Mouse (Mus musculus) bone marrow macrophage, adult 2 months (primary cell): ENCODE measurements around the gene Emc9. TPM values are rescaled to one million over a fixed set of nuclear protein-coding genes. Genes with fewer than 3 reads are reported as not detected.
A peak's percentile ranks its signal among the peaks of the same experiment; 100 is the strongest.

ENCODE experiments used
- H3K27ac ChIP-seq: 2 replicates; pipeline ENCODE4 v1.5.1; 2012; ENCODE audit warnings: low read depth, low read length; ENCODE audit not compliant: insufficient read depth
- H3K4me1 ChIP-seq: 2 replicates; pipeline ENCODE4 v1.6.1; 2012; ENCODE audit warnings: low read length; ENCODE audit not compliant: control insufficient read depth, insufficient read depth
- H3K4me3 ChIP-seq: 2 replicates; pipeline ENCODE4 v1.5.1; 2012; ENCODE audit warnings: mild to moderate bottlenecking, low read length, moderate library complexity; ENCODE audit not compliant: insufficient read depth
- CTCF ChIP-seq: IDR thresholded peaks from 2 replicates; pipeline ENCODE4 v1.5.1; 2012; ENCODE audit warnings: low read depth, mild to moderate bottlenecking, low read length, moderate library complexity
- POLR2A ChIP-seq: IDR thresholded peaks from 2 replicates; pipeline ENCODE4 v1.6.1; 2012; ENCODE audit warnings: mild to moderate bottlenecking, low read depth, low read length, borderline replicate concordance
- polyA plus RNA-seq: library from polyadenylated mRNA; stranded (reverse); fragments of >200 nt; gene quantifications from 2 replicates; pipeline ENCODE4 v1.2.4, GENCODE M21; 2012; ENCODE audit not compliant: missing spikeins, insufficient read depth, insufficient read length

The Emc9 gene
- polyA plus RNA-seq, 1 experiment, result 19.3 TPM

DNA sequence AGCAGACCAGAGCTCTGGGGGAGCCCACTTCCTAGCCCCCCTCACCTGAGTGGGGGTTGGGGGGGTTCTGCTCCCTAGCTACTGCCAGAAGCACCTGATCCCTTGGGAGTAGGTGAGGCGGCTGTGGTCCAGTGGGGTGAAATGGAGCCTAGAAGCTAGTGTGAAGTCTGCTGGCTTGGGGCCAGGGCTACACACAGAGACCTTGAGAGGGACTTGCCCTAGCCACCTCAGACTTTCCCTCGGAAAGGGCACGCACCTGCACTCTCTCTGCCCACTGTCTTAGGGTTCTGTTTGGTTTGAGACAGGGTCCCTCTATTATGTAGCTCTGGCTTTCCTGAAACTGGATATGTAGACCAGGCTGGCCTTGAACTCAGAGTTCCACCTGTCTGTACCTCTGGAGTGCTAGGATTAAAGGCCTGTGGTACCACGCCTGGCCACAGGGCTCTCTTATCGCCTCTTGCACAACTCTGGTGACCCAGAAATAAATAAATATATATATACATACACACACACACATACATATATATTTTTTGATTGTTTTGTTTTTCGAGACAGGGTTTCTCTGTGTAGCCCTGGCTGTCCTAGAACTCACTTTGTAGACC is 6.3 kb downstream of the Emc9 start:
- peak overlapping the region; percentile 70 for H3K27ac ChIP-seq
- peak overlapping the region; percentile 98 for H3K4me3 ChIP-seq
- H3K4me1 ChIP-seq, result peaks cover 12% of the 10 kb centered on the region
- TF ChIP-seq POLR2A (no peak), CTCF (no peak)

DNA sequence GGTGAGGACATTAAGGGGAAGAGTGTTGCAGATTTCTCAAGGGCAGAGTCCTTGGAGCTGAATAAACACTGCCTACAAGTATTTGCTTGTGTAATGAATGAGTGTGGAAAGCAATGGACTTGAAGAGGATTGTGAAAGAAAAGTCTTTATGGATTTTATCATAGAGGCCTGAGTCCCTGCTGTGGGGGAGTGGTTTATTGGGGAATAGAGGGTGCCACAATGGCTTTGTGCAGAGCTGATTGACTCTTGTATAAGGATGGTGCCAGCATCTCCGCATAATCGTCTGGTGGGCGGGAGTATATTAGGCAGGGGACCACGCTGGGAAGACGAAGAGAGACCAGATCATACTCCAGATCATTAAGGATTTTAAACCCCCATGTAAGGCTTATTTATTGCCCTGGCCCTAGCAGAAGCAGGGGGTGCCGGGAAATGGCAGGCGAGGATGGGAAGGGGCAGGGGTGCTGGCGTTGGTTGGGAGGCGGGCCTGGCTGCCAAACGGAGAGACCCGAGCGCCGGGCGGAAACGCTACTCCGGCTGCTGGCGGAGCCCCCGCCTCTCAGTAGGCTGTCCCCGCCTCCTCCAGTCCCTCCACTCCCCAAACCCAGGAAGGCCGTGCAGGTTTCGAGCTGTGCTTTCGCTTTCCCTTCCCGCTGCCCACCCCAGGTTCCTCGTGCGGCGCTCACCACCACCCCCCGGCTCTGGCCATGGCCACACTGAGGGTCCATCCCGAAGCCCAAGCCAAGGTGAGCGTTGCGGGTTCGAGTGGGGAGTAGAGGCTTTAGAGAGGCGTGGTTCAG is 7.0 kb downstream of the Emc9 start, which contains the start of gene Psme1:
TSS of gene Psme1 (plus strand) at position 253 of the 797 bp plus-strand sequence.
- TF ChIP-seq CTCF, result no peak
- TF ChIP-seq POLR2A, result no peak
- Histone ChIP-seq H3K27ac (peak within 1 kb of the TSS; percentile 70), H3K4me1 (peaks cover 12% of the 10 kb centered on the region), H3K4me3 (peak within 1 kb of the TSS; percentile 98)

DNA sequence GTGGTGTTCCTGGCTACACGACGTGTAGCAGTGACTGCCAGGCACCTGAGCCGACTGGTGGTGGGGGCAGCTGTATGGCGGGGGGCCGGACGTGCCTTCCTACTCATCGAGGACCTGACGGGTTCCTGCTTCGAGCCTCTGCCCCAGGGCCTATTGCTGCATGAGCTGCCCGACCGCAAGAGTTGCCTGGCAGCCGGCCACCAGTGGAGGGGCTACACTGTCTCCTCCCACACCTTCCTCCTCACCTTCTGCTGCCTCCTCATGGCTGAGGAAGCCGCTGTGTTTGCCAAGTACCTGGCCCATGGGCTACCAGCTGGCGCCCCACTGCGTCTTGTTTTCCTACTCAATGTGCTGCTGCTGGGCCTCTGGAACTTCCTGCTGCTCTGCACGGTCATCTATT is 8.7 kb downstream of the Emc9 start:
- H3K4me1 ChIP-seq, result peaks cover 12% of the 10 kb centered on the region
- no peak overlapping the region for H3K27ac ChIP-seq
- H3K4me3 ChIP-seq, result no peak overlapping the region
- TF ChIP-seq CTCF, result no peak

DNA sequence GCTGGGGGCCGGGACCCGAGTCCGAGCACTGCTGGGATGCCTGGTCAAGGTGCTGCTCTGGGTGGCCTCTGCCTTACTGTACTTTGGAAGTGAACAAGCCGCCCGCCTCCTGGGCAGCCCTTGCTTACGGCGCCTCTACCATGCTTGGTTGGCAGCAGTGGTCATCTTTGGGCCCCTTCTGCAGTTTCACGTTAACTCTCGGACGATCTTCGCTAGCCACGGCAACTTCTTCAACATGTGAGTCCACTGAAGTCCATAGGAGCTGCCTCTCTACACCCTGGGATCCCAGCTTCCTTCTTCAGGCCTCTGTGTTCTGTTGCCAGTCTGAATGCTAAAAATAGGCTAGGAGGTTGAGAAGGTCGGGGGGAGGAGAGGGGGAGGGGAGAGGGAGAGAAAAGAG is 9.4 kb downstream of the Emc9 start:
- peaks cover 12% of the 10 kb centered on the region for H3K4me1 ChIP-seq
- TF ChIP-seq POLR2A (no peak), CTCF (no peak)

DNA sequence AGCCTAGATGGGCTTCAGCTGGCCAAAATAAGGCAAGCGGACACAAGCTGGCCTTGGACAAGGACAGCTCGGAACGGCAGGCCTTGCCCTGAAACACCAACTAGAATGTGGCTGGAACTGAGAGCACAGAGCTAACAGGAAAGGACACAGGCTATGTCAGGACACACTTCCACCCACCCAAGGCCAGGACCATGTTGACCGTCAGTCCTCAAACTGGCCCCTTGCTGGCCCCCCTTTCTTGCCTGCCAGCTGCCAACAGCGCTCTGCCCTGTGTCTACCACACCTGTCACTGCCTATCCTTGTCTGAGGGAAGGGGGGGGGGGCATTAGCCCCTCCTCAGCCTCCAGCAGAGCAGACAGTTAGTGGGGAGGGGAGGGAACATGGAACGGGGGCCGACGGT is 9.8 kb downstream of the Emc9 start, which contains the start of gene Fitm1:
TSS of gene Fitm1 (plus strand) at position 316 of the 400 bp plus-strand sequence.
- TF ChIP-seq CTCF (no peak), POLR2A (no peak)
- Histone ChIP-seq H3K4me1 (peaks cover 12% of the 10 kb centered on the region), H3K4me3 (no peak within 1 kb of the TSS), H3K27ac (no peak within 1 kb of the TSS)

More for the DNA sequence above, 9.4 kb downstream of the Emc9 start:
- no peak overlapping the region for H3K4me3 ChIP-seq
- no peak overlapping the region for H3K27ac ChIP-seq

DNA sequence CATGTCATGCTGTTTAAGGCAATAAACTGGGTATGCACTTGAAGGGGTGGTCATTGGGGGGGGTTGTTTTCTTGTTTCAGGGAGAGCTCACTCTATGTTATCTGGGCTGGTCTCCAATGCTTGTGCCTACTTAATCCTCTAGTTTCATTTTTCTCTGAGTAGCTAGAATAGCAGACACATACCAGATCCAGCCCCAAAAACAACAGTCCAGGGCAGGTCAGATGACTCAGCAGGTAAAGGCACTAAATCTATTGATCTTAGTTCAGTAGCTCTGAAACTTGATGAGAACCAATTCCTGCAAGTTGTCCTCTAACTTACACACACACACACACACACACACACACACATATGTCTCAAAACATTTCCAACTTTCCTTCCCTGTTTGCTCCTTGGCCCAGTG is 13.3 kb downstream of the Emc9 start:
- Histone ChIP-seq H3K4me3 (no peak overlapping the region), H3K4me1 (peaks cover 5% of the 10 kb centered on the region), H3K27ac (no peak overlapping the region)
- no peak for TF ChIP-seq POLR2A
- no peak for TF ChIP-seq CTCF

DNA sequence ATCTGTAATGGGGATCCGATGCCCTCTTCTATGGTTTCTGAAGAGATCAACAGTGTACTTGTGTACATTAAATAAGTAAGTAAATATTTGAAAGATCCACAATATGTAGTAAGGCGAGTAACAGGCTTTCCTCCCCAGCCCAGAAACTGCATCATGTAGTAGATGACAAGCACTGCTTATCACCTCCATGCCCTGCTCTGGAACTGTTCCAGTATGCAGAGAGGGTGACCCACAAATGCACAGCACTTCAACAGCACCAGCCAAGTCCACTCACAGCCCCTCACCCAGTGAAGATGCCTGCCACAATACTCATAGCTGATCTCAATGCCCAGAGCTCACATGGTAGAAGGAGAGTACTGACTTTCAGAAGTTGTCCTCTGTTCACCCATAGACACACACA is 14.5 kb downstream of the Emc9 start:
- TF ChIP-seq CTCF (no peak), POLR2A (no peak)
- Histone ChIP-seq H3K4me1 (peaks cover under 1% of the 10 kb centered on the region; the same call in 1 of the 2 replicates), H3K4me3 (no peak overlapping the region), H3K27ac (no peak overlapping the region)

DNA sequence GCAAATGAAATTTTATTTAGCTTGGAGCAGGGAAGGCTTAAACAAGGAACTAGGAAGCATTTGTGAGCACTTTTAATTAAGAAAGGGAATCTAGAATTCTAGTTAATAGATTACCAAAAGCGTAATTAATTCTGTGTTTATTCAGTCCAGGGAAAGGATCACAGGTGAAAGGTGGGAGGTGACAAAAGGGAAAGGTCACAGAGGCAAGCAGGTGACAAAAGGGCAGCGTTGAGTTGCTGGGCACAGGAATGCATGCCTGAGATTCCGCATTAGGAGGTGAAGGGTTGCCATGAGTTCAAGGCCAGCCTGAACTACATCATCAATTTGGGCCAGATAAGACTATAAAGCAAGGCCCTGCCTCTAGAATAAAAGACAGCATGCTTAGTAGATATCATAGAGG is 17.6 kb downstream of the Emc9 start:
- TF ChIP-seq CTCF, result no peak
- H3K27ac ChIP-seq, result no peak overlapping the region
- no peaks in the 10 kb centered on the region for H3K4me1 ChIP-seq
- H3K4me3 ChIP-seq, result no peak overlapping the region

DNA sequence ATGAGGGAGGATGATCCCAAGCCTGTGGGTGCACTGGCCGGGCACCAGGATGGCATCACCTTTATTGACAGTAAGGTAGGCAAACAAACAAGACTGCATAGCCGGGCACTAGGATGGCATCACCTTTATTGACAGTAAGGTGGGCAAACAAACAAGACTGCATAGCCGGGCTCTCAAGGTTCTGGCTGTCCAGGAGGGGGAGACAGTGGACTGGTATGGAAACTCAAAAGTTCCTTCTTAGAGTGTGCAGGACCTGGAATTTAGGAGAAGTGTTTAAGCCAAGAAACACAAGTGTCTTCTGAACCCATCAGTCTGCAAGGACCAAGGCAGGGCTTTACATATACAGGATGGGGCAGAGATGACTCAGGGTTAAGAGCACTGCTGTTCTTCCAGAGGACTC is 19.4 kb downstream of the Emc9 start:
- H3K4me3 ChIP-seq, result no peak overlapping the region
- H3K27ac ChIP-seq, result no peak overlapping the region
- TF ChIP-seq POLR2A (no peak), CTCF (no peak)

DNA sequence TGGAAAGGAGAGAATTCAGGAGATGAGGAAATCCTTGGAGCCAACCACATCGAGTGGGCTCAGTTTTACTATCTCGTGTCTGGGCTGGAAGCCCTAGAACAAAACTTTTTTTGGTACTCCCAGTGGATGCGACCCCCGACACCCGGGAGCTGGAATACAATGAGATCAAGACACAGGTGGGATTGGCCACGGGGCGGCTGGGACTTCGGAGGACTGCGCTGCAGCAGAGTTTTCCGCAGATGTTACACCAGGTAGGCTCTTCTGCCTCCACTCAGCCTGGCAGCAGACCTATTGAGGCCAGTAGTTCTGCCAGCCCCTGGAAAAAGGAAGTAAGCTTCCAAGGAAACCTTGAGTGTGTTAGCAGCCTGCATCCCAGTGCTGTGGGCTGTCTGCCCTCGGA is 21.9 kb downstream of the Emc9 start:
- peaks cover 7% of the 10 kb centered on the region for H3K4me1 ChIP-seq
- no peak for TF ChIP-seq CTCF
- no peak for TF ChIP-seq POLR2A
- no peak overlapping the region for H3K27ac ChIP-seq

More for the DNA sequence above, 19.4 kb downstream of the Emc9 start:
- peaks cover 5% of the 10 kb centered on the region for H3K4me1 ChIP-seq

DNA sequence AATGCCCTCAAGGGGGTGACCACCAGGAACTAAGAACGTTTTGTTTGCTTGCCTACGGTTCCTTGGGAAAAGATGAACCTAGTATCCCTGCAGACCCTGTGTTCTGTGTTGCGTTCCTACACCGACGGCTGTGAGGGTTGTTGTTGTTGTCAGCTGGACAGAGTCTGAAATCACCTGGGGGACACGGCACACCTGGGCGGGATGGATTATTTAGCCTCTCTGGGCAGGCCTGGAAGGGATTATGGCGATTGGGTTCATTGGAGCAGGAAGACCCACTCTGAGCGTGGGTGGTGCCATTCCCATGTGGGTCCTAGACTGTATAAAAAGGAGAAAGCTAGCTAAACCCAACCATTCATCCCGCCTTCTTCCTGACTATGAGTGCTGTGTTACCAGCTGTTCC is 23.2 kb downstream of the Emc9 start:
- no peak overlapping the region for H3K27ac ChIP-seq
- TF ChIP-seq POLR2A (no peak), CTCF (no peak)
- H3K4me3 ChIP-seq, result no peak overlapping the region
- H3K4me1 ChIP-seq, result peaks cover 13% of the 10 kb centered on the region

More for the DNA sequence above, 21.9 kb downstream of the Emc9 start:
- no peak overlapping the region for H3K4me3 ChIP-seq
